Mouse (Mus musculus) heart, adult 2 months (tissue): ENCODE measurements around the gene Dhx58.

ENCODE experiments used
- CTCF ChIP-seq: fragments of 200-600 bp; IDR thresholded peaks from 2 replicates; pipeline ENCODE4 v1.8.1; 2022; ENCODE audit warnings: antibody characterized with exemption, mild to moderate bottlenecking, moderate library complexity
- EP300 ChIP-seq: fragments of 200-500 bp; IDR thresholded peaks from 2 replicates; pipeline ENCODE4 v1.6.1; 2011; ENCODE audit warnings: low read depth, low read length, control low read depth; ENCODE audit not compliant: insufficient read depth
- POLR2A ChIP-seq: fragments of 200-500 bp; IDR thresholded peaks from 2 replicates; pipeline ENCODE4 v1.6.1; 2011; ENCODE audit warnings: mild to moderate bottlenecking, low read depth, low read length, control low read depth; ENCODE audit not compliant: insufficient read depth

- no peak for TF ChIP-seq POLR2A
- peak; percentile 29 for TF ChIP-seq CTCF
- no peak for TF ChIP-seq EP300
Observed at GRCm38 (mm10) chr11:100690389-100690788, 13.7 kb downstream of the Dhx58 start.
